Mouse (Mus musculus) testis, adult 2 months (tissue): Measurements from ENCODE around the gene Ston2.

Source experiments
- CTCF ChIP-seq: fragments of 200-500 bp; IDR thresholded peaks from 2 replicates; pipeline ENCODE4 v1.5.1; 2012; ENCODE audit warnings: low read depth, mild to moderate bottlenecking, inconsistent platforms, low read length, moderate library complexity; ENCODE audit not compliant: control insufficient read depth, insufficient read depth, insufficient replicate concordance
- POLR2A ChIP-seq: fragments of 200-500 bp; IDR thresholded peaks from 2 replicates; pipeline ENCODE4 v1.6.1; 2012; ENCODE audit warnings: low read depth, mild to moderate bottlenecking, inconsistent platforms, low read length, moderate library complexity; ENCODE audit not compliant: control insufficient read depth

DNA sequence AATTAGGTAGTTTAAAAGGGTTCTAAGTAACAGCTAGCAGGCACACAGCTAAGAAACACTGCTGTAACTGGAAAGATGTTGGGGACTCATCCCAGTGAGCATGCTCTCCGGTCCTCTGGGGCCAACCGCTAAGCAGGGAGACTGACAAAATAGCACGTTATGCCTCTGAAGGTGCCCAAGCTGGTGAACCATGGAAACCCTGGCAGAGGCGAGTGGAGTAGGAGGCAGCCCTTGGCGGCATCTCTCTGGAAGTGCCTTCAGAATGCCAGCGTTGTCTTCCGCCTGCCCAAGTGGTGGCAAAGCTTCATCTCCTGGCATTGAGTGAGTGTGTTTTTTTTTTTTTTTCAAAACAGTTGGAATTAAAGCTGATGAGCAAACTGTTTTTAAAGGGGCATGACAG lies 115.7 kb downstream of the Ston2 start:
- TF ChIP-seq POLR2A (no peak), CTCF (no peak)
